Mouse (Mus musculus) mature B cell (primary cell): ENCODE data around the gene Adipor2.
"Not testable (repeated sequence)": the region's sequence is repeated elsewhere in the genome, so short reads cannot be mapped to it uniquely, and the experiment has no call there.

Source experiments
- in situ Hi-C: fragments of 300-500 bp; cut with MboI; formaldehyde crosslinking; loops from 2 replicates; pipeline ENCODE4 v1.14.3; 2019

Adipor2 gene

DNA sequence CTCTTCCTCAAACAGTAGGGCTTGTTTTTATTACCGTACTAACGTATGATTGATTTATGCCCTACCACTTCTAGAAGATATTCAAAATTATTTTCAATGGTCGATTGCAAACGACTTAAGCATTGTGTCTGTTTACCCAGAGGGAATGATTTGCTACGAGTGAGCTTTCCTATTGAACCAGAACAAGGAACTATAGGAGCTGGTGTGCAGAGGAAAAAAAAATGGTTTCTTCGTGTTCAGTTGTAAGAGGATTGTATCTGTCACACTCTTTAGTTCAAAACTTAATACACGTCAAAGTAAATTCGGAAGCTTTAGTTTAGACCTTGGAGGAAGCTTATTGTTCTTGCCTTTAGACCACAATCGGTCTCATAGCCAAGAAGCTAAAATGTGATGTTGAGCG, 28.4 kb downstream of the Adipor2 start:
- in situ Hi-C loops: no loop called here

DNA sequence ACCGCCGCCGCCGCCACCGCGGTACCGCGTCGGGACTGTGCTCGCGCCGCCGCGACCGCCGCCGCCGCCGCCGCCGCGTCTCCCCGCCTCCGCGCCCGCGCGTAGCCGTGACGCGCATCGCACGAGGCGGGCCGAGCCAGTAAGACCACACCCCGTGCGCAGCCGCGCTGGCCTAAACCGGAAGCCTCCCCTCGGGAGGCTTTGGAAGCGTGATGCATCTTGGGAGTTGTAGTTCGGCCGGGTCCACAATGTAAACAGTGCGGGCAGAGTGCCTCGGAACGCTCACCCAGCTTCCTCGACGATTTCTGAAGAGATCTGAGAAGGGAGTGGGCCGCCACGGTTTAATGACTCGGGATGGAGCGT, 28.9 kb downstream of the Adipor2 start:
- in situ Hi-C loops: no loop called here

DNA sequence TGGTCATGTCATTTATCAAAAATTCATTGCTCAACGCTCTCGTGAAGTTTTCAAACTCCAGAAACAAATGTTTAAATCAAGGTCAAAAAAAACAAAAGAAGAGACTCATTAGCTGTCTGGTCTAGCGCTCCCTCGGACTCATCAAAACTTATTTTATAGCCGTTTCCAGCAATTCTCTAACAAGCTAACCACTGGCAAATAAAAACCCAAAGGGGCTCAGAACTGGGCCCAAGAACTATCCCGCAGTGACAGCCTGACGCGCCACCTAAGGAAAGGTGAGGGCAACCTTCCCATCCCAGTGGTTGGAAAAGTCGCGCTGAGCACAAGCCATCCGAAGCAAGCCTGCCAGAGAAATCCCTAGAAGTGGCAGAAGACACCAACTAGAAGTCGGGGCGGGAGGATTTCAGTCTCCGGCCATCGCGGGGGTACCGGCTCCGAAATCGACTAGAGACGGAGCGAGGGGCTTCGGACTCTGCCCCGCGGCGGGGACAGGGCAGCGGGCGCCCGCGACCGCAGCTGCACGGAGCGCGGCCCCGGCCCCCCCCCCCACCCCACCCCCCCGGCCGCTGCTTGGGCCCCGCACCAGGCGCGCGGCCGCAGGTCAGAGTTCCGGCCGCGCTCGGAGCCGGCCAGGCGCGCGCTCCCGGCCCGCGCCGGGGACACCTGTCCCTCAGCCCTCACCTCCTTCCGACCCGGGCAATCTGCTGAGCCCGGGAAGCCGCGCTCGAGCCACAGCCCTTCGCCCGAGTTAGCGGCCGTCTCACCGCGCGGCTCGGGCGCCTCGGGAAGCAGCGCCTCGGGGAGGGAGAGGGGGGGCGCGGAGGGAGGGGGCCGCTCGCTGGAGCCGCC, 29.5 kb downstream of the Adipor2 start:
- in situ Hi-C loops: no loop called here

DNA sequence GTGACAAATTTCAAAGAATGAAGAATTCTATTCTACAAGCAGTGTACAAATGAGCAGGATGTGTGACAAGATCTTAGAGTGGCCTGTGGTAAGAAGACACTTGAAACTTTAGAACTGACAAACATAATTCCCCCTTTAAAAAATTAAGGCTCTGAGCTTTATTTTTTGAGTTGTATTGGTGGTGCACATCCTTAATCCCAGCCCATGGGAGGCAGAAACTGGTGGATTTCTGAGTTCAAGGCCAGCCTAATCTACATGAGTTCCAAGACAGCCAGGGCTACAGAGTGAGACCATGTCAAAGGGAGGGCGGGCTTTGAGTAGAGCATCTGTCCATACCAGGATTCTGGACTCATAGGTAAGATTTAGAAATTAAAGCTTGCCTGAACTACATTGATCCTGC, 30.7 kb downstream of the Adipor2 start:
- in situ Hi-C loops: no loop called here

DNA sequence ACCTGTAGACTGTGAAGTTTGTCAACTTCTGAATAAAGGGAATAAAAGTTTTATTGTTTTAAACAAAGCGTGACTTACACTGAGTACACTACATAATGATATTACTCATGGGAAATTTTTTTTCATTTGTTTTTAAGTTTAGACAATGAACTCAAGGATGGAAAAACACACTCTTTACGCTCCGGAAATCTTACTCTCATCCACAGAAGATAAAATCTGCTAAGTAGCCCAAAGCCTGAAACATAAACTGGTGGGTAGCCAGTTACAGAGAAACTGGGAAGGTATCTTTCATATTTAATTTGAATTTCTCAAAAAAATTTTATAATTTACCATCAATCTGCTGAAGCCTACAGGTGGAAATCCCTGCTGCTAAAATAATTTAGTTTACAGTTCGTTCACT, 31.1 kb downstream of the Adipor2 start:
- in situ Hi-C loops: no loop called here

DNA sequence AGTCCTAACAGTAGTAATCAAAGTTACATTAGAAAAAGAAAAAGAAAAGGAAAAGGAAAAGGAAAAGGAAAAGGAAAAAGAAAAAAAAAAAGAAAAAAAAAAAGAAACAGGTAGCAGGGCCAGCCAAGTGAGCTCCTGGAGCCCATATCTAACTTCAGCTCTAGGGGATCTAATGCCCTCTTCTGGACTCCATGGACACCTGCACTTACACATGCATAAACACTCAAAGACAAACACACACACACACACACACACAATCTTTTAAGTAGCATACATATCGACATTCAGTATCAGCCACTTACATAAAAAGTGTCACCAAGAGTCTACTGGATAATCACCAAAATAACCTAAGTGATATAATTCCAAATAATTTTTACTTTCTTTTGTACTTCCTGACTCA, 31.8 kb downstream of the Adipor2 start:
- in situ Hi-C loops: no loop called here

DNA sequence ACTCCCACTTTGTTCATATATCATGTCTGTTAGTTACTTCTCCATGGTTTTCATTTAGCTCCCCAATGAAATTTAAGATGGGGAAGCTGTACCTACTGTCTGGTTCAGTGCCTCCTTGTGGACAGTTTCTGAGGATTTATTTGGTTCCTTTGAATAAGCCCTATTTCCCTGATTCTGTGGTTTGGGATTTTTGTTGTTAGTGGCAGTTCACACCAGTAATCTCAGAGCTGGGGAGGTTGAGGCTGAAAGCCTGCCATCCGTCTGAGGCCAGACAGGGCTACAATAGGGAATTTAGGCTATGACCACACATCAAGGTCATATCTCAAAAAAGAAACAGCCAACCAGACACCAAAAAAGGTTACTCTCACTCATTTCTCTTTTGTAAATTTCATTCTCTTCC, 38.9 kb downstream of the Adipor2 start:
- in situ Hi-C loops: no loop called here

DNA sequence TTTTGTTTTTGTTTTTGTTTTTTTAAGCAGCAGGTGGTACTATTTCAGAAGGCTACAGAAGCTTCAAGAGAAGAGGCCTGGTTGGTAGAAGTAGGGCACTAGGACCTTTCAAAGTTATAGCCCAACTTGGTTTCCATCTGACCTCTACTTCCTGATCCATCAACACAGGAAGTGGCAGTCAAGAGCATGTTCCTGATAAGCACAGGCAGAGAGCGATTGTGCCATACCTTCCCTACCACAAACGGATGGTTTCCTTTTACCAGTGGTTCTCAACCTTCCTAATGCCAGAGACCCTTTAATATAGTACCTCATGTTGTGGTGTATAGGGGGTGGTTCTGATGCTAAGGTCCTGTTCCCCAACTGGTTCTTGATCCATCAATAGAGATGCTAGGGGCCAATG, 39.9 kb downstream of the Adipor2 start:
- in situ Hi-C loops: no loop called here

DNA sequence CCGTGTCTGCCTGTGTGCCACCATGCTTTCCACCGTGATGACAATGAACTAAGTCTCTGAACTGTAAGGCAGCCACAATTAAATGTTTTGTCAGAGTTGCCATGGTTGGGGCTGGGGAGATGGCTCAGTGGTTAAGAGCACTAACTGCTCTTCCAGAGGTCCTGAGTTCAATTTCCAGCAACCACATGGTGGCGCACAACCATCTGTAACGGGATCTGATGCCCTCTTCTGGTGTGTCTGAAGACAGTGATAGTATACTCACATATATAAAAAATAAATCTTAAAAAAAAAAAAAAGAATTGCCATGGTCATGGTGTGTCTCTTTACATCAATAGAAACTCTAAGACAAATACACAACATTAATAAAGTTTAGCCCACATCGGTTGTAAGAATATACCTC, 42.5 kb downstream of the Adipor2 start:
- in situ Hi-C loops: no loop called here

DNA sequence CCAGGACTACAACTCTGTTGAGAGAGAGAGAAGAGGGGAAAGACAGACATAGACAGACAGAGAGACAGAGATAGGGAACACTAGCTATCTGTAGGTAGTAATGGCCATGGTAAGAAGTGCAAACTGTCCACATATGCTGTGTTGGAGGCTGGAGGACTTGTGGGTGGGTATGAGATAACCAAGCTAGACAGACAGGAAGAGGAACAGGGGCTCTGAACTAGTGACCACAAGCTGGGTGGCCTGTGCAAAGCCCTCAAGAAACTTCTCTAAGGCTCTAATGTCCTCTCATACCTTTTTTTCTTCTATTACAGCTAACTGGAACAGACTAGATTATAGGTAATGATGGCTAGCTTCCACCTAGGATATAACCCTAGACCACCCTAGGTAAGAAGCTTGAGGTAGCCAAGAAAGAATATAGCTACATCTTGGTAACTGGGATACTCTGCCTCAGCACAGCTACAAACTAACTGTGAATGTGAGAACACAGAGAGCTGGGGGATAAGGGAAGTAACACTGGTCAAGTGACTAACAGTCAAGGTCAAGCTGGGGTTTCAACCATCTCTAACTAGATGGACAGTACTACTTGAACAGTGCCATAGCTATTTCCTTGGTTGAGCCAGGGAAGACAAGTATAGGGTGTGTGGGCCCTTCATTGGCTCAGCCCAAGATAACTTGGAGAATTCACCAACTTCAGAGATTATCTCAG, 44.4 kb downstream of the Adipor2 start:
- in situ Hi-C loops: no loop called here

DNA sequence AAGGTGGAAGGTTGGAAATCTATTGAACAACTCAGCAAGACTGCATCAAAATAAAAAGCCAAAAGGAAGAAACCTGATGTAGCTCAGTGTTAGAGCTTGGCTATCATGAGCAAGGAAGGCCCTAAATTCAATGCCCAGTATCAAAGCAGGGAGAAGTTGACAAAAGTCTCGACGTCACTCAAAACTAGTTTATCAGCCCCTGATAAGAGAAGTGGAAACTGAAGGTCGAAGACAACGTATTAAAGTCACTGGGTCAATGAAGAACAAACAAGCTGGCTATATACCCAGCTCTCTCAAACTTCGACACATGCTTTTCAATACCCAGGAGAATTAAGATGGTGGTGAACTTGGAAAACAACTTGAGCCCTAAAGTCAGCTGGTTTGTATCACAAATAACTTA, 45.3 kb downstream of the Adipor2 start:
- in situ Hi-C loops: no loop called here

DNA sequence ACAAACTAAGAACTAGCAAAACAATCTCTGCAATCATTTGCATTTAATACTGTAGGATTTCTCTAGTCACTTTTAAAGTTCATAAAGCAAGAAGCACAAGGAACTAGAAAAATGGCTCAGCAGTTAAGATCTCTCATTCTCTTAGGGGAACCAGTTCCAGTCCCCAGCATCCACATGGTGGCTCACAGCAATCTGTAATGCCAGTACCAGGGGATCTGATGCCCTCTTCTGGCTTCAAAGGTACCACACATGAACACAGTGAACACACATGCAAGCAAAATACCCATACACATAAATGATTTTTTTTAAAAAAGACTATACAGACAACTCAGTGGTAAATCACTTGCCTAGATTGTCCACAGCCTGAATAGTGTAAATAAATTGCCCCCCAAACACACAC, 45.9 kb downstream of the Adipor2 start:
- in situ Hi-C loops: no loop called here

DNA sequence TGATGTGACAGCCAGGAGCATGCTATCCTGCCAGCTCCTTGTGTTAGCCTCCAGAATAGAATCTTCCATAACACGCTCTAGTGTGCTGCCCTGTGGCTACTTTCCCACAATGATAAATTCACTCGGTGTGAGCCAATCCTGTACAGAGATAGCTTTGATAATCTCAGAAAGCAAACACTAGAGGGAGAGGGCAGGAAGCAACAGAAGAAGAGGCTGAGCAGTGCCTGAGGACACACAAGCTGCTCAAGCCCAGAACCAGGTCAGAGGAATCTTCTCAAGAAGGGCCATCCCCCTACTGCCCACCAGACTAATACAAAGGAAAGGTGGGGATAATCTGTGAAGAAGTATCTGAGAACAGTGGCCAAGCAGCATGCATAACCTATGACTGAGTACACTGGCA, 50.1 kb downstream of the Adipor2 start:
- in situ Hi-C loops: no loop called here

DNA sequence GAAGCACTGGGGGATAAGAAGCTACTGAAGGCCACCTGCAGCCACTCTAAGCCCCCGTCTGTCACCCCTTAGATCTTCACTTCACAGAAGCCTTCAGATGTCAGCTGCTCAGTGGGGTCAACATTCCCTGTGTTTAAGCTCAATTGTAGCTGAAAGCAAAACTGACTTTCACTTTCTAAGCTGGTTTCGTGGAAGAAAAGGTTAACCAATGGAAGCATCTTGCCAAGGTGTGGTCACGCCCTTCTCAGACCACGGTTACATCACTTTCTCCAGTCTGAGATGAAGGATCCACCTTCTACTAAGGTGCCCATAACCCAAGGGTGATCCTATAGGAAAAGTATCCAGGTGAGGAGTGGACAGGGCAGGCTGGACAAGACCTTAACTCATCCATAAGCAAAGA, 50.7 kb downstream of the Adipor2 start:
- in situ Hi-C loops: not testable (repeated sequence)

DNA sequence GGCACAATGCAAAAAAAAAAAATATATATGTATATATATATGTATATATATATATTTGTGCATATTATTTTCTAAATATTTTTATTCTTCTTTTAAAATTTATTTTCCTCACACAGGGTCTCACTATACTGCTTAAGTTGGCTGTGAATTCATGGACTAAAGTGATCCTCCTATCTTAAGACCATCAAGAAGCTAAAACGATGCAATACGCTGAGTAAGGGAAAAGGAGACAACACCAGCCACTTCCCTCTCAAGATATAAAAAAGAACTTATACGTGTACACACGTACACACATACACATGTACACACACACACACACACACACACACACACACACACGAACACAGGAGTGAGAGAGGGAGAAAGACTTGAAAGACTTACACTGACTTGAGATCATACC, 53.9 kb downstream of the Adipor2 start:
- in situ Hi-C loops: no loop called here

DNA sequence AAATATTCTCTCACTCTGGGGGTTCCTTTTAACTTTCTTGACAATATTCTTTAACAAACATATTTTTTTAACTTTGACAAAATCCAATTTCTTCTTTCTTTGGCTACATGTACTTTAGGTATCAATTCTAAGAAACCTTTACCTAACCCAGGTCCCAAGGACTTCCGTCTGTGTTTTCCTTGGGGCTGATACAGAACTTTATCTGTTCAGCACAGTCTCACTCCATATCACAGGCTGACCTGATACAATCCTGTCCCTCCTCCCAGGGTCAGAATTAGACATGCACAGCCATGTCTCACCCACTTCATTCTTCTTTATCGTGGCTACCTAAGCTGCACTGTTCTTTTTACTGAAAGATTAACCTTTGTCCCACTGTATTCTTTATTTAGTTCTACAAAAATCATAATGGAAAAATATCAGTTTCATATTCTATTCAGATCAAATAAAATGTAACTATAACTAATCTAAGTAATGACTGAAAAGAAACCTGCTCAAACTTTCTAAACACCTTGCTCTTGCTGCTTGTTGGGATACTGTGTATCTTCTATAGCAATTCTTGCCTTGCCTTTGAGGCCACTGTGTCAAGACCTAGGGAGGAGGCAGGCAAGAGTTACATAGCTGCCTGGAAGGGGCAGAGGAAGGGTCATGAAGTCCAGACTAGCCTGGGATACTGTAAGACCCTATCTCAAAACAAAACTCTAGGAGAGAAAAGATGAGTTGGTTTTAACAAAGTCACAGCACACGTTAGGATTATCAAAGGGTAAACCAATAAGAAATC, 56.4 kb downstream of the Adipor2 start:
- in situ Hi-C loops: no loop called here

DNA sequence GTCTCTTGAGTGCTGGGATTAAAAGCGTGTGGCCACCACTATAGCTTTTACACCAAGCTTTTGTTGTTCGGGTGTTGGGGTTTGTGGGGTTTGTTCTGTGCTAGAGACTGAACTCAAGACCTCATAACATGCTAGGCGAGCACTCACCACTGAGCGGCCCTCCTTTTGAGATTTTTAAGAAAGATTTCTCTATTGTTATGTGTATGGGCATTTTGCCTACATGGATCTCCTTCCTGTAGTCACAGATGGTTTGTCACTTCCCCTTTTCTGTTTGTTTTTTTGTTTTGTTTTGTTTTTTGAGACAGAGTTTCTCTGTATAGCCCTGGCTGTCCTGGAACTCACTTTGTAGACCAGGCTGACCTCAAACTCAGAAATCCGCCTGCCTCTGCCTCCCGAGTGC, 57.3 kb downstream of the Adipor2 start:
- in situ Hi-C loops: not testable (repeated sequence)

DNA sequence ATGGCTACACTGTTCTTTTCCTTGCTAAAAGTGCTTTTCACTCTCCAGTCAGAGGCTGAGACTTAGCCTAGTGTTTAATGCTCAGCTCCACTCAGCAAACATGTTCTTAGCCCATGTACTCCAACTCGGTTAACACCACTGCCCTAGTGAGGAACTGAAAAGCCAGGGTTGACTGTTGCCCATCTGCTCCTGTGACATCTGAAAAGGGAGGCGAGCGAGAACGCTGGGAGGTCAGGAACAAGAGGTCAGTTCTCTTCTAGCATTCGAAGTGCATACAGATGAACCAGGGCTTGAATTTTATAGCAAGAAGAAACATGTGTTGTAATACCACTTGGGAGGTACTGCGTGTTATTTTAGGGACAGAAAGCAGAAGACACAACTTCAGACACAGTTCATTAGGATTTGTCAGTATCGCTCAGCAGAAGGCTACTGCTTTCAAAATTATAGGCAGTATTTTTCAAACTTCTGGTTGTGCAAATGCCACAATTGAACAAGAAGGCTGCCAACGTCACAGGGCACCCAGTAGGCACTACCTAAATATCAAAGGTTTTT, 59.4 kb downstream of the Adipor2 start:
- in situ Hi-C loops: no loop called here

DNA sequence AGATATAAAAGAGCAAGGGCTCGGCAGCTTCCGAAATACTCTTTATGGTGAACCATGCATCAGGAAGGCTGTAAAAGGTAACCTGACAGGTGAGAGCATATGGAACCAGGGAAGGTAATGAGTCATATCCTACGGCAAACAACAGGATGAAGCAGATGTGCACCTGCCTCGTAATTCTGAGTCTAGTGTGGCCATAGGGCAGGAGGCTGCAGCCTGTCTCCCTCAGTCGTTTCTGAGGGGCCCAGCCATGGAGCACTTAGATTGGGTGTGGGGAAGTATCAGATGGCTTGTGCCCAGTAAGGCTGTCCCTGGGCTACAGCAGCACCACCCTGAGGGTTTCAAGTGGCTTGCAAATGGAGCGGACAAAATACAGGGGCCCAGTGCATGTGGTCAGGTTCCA, 65.0 kb downstream of the Adipor2 start:
- in situ Hi-C loops: loop anchor here (5.0 kb wide), 1 partner anchor 130 kb away; no protein-coding TSS in a partner anchor

DNA sequence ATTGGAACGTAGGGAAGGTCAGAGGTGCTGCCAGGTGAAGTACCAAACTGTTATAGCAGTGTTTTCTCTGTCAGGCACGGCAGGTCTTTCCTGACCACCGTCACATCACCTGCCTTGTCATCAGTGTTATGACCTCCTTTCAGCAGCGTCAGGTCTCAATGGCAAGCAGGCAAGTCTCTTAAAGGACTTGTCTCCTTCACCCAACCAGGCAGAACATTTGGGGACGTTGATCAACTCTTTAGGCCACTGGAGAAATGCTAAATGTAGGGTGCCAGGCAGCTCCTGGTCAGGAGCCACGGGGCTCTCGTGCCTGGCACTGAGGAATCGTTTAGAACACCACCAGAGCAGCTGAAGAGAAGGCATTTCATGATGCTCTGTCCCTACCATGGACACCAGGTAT, 65.8 kb downstream of the Adipor2 start:
- in situ Hi-C loops: loop anchor here (5.0 kb wide), 1 partner anchor 129 kb away; no protein-coding TSS in a partner anchor

DNA sequence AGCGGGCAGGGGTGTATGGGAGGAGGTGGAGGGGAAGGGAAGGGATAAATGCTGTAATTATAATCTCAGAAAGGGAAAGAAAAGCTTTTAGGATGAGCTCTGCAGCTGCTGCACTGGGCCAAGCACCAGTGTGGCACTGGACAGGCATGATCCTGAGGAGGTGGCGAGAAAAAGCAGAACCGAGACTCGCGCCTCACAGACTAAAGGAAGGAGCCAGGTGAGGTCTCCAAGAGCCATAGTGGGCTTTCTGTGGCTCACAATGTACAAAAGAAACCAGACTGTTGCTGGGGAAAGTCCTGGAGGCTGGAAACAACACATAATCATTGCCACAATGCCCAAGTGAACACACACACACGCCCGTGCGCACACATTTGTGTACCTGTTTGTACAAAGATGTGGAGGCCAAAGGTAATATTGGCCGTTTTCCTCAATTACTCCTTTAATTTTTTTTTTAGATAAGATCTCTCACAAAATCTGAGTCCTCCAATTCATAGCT, 66.8 kb downstream of the Adipor2 start:
- in situ Hi-C loops: loop anchor here (5.0 kb wide), 1 partner anchor 128 kb away; no protein-coding TSS in a partner anchor

DNA sequence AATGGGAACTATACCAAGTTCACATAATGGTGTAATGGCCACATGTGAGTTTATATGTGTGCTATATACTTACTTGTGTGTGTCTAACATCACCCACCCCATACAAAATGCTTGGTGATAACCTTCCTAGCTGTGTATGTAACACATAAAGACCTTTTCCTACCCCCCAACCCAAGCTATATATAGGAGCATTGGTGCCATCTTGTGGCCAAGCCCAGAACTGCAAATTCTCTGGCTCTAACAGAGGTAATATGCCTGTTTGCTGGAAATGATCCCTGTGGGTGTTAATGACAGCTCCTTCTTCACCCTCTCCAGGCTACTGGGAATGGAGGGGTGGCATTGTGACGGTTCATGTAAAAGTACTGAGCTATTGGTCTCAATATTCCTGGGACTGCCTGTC, 69.3 kb downstream of the Adipor2 start:
- in situ Hi-C loops: no loop called here
